Mouse (Mus musculus): ENCODE data around the gene Tcf20. TPM values are rescaled to one million over a fixed set of nuclear protein-coding genes. Genes with fewer than 3 reads are reported as not detected.

Tcf20 gene
- total and polyA plus RNA-seq, 3 experiments, result 27.0 to 47.2 (median 29.0) TPM

DNA sequence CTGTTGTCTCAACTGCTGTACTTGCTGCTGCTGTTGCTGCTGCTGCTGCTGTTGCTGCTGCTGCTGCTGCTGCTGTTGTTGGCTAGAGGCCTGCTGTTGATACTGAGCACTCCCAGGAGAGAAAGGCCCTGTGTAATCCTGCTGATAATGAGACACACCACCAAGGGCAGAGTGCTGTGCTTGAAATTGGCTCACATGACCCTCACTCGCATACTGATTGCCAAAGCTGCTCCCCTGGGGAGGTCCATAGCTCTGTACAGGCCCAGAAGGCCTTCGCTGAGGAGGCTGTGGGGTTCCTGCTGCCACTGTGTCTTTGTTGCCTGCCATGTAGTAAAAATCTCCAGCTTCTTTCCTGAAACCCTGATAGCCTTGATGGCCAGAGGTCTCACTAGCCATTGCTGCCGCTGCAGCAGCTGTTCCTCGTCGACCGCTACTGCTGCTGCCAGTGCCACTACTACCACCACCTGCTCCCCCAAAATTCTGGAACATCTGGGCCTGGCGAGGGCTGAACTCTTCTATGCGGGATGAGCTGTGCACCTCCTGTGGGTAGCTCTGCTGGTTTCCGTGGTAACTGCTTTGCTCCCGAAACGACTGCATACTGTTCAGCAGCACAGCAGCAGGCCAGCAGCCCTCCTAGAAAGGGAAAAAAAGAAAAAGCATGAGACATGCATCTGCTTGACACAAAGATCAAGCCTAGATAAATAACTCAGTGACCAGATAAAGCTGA lies 130.9 kb downstream of the Tcf20 start:
- no peak overlapping the region for H3K9ac ChIP-seq (ENCODE audit: insufficient read depth, low read depth)
- DNase-seq (ENCODE audit: extremely low read depth), result no peak
- dilution Hi-C loops (cut with MboI; ENCODE audit: extremely low pct_ligation_motif_present, extremely low pct_unique_long_range_greater_than_20kb, low sequenced_read_pairs), result no loop called here
- peaks cover 0 to 28% of the 10 kb centered on the region in 2 experiments; a peak in 2 of 4 replicates for H3K4me1 ChIP-seq (ENCODE audit: control insufficient read depth in 1 of 2, insufficient read depth in 2 of 2)
- no peak overlapping the region for H3K4me2 ChIP-seq (ENCODE audit: insufficient read depth, low read depth, poor library complexity, severe bottlenecking)
- TF ChIP-seq ZC3H11A (IDR thresholded peaks at IDR 0.05; ENCODE audit: low read depth, low read length) (no peak), TBP (conservative IDR thresholded peaks at IDR 0.05; ENCODE audit: low read depth, low read length) (no peak), ZMIZ1 (IDR thresholded peaks at IDR 0.05; ENCODE audit: low read depth, low read length) (no peak), BHLHE40 (IDR thresholded peaks at IDR 0.05; ENCODE audit: low read depth, low read length) (no peak), GABPA (IDR thresholded peaks at IDR 0.05; ENCODE audit: insufficient replicate concordance, low read depth, low read length) (no peak), MAX (IDR thresholded peaks at IDR 0.05; ENCODE audit: low read length) (no peak), KAT2A (IDR thresholded peaks at IDR 0.05; ENCODE audit: insufficient replicate concordance, low read length) (no peak)
- H3K36me3 ChIP-seq (replicated peaks in 1 of 2; ENCODE audit: control insufficient read depth in 1 of 2, insufficient read depth in 1 of 2, low read length in 1 of 2), result peaks cover 46 to 62% of the 10 kb centered on the region in 2 experiments
- peaks cover 7% of the 10 kb centered on the region for H3K79me2 ChIP-seq (replicated peaks; ENCODE audit: control insufficient read depth, extremely low read depth, insufficient read depth, poor library complexity, severe bottlenecking)
- H3K27ac ChIP-seq (ENCODE audit: insufficient read depth, low read depth), result no peak overlapping the region
- in situ Hi-C loops (cut with MboI; ENCODE audit: low pct_ligation_motif_present, low pct_unique_long_range_greater_than_20kb, low sequenced_read_pairs), result no loop called here
- no peaks in the 10 kb centered on the region for H3K27me3 ChIP-seq (replicated peaks)
- H3K9me3 ChIP-seq (replicated peaks; ENCODE audit: low read length), result no peaks in the 10 kb centered on the region
- no peak overlapping the region for H3K4me3 ChIP-seq (replicated peaks in 1 of 3; ENCODE audit: low read depth in 2 of 3, low read length in 2 of 3, poor library complexity in 1 of 3)

GRCm38 (mm10) chr15:82856065-82856464 lies 131.6 kb downstream of the Tcf20 start:
- TF ChIP-seq MEF2A (IDR thresholded peaks at IDR 0.05; ENCODE audit: borderline replicate concordance, low read depth, low read length) (no peak), CTCF (conservative IDR thresholded peaks at IDR 0.05 in 1 of 2, IDR thresholded peaks at IDR 0.05 in 1 of 2; ENCODE audit: low read depth in 2 of 2, low read length in 2 of 2) (no peak), ZNF384 (IDR thresholded peaks at IDR 0.05; ENCODE audit: low read depth, low read length) (no peak), JUND (conservative IDR thresholded peaks at IDR 0.05; ENCODE audit: low read depth, low read length) (no peak), TCF12 (IDR thresholded peaks at IDR 0.05; ENCODE audit: low read depth, low read length) (no peak), USF2 (conservative IDR thresholded peaks at IDR 0.05; ENCODE audit: low read depth, low read length) (no peak)
- peaks cover 0 to 28% of the 10 kb centered on the region in 2 experiments; a peak in 2 of 4 replicates for H3K4me1 ChIP-seq (ENCODE audit: control insufficient read depth in 1 of 2, insufficient read depth in 2 of 2)
- H3K27me3 ChIP-seq (replicated peaks), result no peaks in the 10 kb centered on the region
- peaks cover 46 to 66% of the 10 kb centered on the region in 2 experiments for H3K36me3 ChIP-seq (replicated peaks in 1 of 2; ENCODE audit: control insufficient read depth in 1 of 2, insufficient read depth in 1 of 2, low read length in 1 of 2)
- H3K27ac ChIP-seq (ENCODE audit: insufficient read depth, low read depth), result no peak overlapping the region
- DNase-seq (ENCODE audit: extremely low read depth), result no peak
- dilution Hi-C loops (cut with MboI; ENCODE audit: extremely low pct_ligation_motif_present, extremely low pct_unique_long_range_greater_than_20kb, low sequenced_read_pairs) (no loop called here), in situ Hi-C loops (cut with MboI; ENCODE audit: low pct_ligation_motif_present, low pct_unique_long_range_greater_than_20kb, low sequenced_read_pairs) (no loop called here)
- peaks cover 7% of the 10 kb centered on the region for H3K79me2 ChIP-seq (replicated peaks; ENCODE audit: control insufficient read depth, extremely low read depth, insufficient read depth, poor library complexity, severe bottlenecking)
- no peak overlapping the region for H3K9ac ChIP-seq (ENCODE audit: insufficient read depth, low read depth)
- H3K4me3 ChIP-seq (replicated peaks in 1 of 3; ENCODE audit: low read depth in 2 of 3, low read length in 2 of 3, poor library complexity in 1 of 3), result no peak overlapping the region
- H3K4me2 ChIP-seq (ENCODE audit: insufficient read depth, low read depth, poor library complexity, severe bottlenecking), result no peak overlapping the region
- no peaks in the 10 kb centered on the region for H3K9me3 ChIP-seq (replicated peaks; ENCODE audit: low read length)

All from CH12.LX (cell line).